Mouse (Mus musculus): ENCODE results near the gene Cdc27.

DNA sequence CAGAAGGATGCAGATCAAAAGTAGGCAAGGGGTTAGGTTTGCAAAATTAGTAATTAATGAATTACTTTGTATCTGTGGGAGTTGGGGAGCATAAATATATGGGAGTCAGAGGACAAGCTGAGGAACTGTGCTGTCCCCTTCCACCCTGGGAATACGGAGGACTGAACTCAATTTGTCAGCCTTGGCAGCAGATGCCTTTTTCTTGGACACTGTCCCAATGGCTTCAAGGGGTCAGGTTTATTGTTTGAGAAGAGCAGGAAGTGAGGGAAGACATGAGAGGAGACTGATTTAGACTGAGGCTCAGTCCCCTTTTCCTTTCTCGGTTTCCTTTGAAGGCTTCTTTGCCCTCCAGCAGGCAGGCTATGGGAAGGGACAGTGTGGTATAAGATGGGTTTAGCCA lies 22.1 kb upstream of the Cdc27 start:
- TF ChIP-seq POLR2A (IDR thresholded peaks at IDR 0.05; ENCODE audit: control insufficient read depth, extremely low read depth, insufficient read depth, low read length, poor library complexity) (no peak), CTCF (IDR thresholded peaks at IDR 0.05; ENCODE audit: borderline replicate concordance, control insufficient read depth, extremely low read depth, insufficient read depth, low read length, poor library complexity) (no peak)

All from thymus, adult 2 months (tissue).